Mouse (Mus musculus) testis, postnatal 10 days (tissue): ENCODE data around the gene Pole.

Experiments
- DNase-seq: peaks from one replicate; pipeline ENCODE4 v3.0.0; 2021; ENCODE audit warnings: low spot score

Pole gene

GRCm38 (mm10) chr5:110344524-110344923 is 58.4 kb downstream of the Pole start, which contains the start of gene Lrcol1:
TSS of gene Lrcol1 (plus strand) at chr5:110344730.
- no peak for DNase-seq

- no peak for DNase-seq
Observed at GRCm38 (mm10) chr5:110345553-110345952, 59.4 kb downstream of the Pole start.

- DNase-seq: no peak
Observed at GRCm38 (mm10) chr5:110347006-110347405, 60.9 kb downstream of the Pole start.

GRCm38 (mm10) chr5:110354716-110355115 is 68.6 kb downstream of the Pole start:
- DNase-seq: peak; percentile 73

- peak; percentile 92 for DNase-seq
Observed at GRCm38 (mm10) chr5:110357531-110358179, 71.5 kb downstream of the Pole start.

GRCm38 (mm10) chr5:110361465-110361864 is 75.4 kb downstream of the Pole start:
- no peak for DNase-seq

- no peak for DNase-seq
Observed at GRCm38 (mm10) chr5:110362813-110363178, 76.7 kb downstream of the Pole start.

- peak; percentile 89 for DNase-seq
Observed at GRCm38 (mm10) chr5:110363179-110363821, 77.2 kb downstream of the Pole start.

GRCm38 (mm10) chr5:110363822-110364545 is 77.9 kb downstream of the Pole start:
- no peak for DNase-seq

- peak; percentile 83 for DNase-seq
Observed at GRCm38 (mm10) chr5:110376802-110377433, 90.8 kb downstream of the Pole start.

- DNase-seq: no peak
Observed at GRCm38 (mm10) chr5:110378181-110378583, 92.1 kb downstream of the Pole start.

- no peak for DNase-seq
Observed at GRCm38 (mm10) chr5:110379086-110379485, 93.0 kb downstream of the Pole start.

- no peak for DNase-seq
Observed at GRCm38 (mm10) chr5:110379823-110380222, 93.7 kb downstream of the Pole start.

GRCm38 (mm10) chr5:110384491-110384890 is 98.4 kb downstream of the Pole start:
- no peak for DNase-seq

- no peak for DNase-seq
Observed at GRCm38 (mm10) chr5:110385263-110385662, 99.2 kb downstream of the Pole start.

- peak; percentile 85 for DNase-seq
Observed at GRCm38 (mm10) chr5:110386371-110387330, 100.5 kb downstream of the Pole start.
